Mouse (Mus musculus): ENCODE measurements at regions not wholly inside any gene's neighbourhood (a gene's known extent, or its start where the extent isn't known, plus 50 kb on each side); places are given as distances from the start of the nearest gene placed in this dataset.
A peak's percentile ranks its signal among the peaks of the same experiment; 100 is the strongest.
"Not testable (repeated sequence)": the region's sequence is repeated elsewhere in the genome, so short reads cannot be mapped to it uniquely, and the experiment has no call there.

DNA sequence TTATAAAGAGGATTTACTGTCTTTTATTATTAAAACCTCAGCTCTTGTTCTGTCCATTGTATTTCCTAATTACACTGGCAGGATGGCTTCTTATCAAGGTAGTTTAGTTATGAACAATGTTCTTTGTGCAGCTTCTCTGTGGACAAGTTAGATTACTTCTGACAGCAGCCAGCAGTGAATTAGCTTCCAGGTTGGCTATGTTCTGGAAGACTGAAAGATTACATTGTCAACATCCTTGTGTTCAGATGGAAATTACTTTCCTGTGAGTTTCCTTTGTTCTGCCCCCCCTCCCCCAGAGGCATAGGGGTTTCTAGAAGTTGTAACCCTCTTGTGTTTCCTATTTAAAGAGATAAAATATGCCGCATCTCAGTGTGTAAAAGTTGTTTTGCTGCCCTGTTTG, 846.1 kb downstream of the Car8 start:
- DNase-seq: no peak

- no peak for DNase-seq
These were observed 847.2 kb downstream of the Car8 start for GRCm38 (mm10) chr4:7391596-7391995.

DNA sequence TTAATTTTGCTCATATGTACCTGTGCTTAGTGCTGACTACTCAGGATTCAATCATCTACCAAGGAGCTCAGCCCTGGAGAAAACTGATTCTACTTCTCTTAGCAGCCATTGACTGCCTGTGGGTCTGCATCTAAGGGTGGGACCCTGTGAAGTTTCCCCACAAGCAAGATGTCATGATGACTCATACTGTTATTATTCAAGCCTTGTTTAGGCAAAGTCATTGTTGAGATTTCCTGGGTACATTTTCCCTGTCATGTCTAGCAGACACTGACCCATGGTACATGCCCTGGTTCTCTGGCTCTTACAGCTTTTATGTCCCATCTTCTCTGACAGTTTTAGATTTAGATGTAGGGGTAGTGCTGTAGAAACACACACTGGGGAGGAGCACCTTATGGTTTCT, 853.8 kb downstream of the Car8 start:
- DNase-seq: no peak

DNA sequence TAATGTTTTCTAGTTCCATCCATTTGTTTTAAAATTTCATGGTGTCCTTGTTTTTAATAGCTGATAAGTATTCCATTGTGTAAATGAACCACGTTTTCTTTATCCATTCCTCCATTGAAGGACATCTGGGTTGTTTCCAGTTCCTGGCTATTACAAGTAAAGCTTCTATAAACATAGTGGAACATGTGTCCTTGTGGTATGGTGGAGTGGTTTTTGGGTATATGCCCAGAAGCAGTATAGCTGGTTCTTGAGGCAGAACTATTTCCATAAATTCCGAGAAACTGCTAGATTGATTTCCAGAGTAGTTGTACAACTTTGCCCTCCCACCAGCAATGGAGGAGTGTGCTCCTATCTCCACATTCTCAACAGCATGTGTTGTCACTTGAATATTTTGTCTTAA, 858.8 kb downstream of the Car8 start:
- no peak for DNase-seq

DNA sequence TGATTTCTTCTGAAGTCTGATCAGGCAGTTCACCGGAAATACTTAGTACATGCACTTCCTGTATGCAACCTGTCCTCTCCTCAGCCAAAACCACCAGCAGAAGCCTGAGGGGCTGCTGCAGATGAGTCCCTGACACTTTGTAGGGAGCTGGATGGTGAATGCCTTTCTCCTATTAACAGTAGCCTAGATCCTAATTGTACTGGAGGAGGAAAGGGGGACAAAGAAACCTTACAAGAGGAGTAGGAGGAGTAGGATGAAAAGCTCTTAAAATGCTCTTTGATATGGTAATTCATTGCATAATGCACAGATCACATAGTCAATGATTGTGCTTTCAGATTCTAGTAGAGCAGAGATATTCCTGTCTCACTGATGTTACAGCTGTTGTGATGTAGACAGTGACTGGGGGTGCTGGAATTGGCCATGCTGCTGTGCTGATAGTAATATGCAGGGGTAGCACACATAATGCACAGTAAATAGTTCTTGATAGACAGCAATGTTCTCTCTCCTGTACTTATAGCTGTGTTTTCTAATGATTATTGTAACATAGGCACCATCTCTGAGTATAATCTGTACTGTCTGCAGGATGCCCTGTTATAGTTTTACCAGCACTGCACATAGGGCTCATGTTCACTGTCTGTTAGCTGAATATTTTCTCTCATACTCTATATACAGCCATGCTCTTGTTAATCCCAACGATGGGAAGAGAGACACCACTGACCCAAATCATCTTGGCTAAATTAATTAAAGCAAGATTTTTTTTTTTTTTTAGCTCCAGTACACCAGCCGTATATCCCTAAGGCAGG, 874.4 kb downstream of the Car8 start:
- no peak for DNase-seq

DNA sequence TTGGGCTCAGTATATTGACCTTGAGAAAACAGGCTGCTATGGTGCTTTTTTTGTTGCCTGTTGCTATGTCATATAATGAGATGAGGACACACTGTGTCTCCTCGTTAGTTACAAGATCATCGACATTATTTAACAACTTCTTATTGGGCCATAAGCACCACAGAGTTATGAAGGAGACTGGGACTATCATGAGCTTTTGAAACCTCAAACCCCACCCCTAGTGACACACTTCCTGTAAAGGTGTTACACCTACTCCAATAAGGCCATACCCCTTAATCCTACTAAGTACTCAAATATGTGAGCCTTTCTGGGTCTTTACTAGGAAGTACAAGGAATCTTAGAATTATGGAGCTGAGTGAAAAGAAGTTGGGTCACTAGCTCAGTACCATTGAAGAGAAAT, 875.3 kb downstream of the Car8 start:
- DNase-seq: no peak

DNA sequence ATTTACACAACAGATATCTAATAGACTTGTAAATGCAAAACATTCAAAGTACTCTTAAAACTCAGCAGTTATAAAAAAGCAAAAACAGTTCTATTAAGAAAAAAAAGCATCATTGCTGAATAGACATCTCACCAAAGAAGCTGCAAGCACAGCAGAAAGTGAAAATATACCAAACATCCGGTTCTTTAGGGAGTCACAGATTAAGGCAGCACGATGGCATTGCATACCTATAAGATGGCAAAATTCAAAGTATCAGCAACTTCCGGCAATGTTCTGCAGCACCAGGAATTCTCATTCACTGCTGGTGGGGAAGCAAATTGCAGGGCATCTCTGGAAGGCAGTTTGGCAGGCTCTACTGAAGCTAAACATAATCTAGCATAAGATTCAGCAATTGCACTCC, 882.6 kb downstream of the Car8 start:
- no peak for DNase-seq

DNA sequence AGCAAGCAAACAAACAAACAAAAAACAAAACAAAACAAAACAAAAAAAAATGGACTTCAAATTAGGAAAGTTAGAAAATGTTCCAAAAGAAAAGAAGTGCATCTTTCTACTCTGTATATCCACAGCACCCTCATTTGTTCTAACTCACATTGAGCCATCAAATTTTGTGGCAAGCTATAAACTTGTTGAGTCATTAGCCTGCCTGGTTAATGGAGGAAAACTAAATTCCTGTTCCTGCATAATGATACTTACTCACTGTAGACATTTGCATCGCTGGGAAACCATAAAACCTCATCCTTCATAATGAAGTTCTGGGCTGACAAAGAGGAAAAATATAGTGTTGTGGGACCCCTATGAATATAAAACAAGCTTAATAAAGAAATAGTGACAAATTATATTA, 891.5 kb downstream of the Car8 start:
- no peak for DNase-seq

DNA sequence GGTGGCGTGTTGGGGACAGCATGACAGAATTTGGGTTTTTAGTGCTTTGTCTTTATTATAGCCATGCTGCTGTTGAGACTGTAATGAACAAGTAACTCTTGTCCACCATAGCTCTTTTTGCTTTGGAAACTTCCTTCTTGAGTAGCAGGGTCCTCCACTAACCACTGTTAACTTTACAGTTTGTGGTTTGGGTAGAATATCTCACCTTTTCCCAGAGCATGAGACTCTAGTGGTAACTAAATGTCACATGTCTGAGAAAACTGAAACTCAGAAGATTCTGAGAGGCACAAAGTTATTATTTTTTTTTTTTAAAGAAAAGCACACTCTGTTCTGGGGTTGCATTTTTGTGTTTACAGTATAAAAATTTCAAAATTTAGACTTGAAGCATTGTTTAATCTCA, 897.7 kb downstream of the Car8 start:
- DNase-seq: no peak

- DNase-seq: no peak
These were observed 924.6 kb downstream of the Car8 start for GRCm38 (mm10) chr4:7314261-7314660.

- no peak for DNase-seq
These were observed 925.6 kb downstream of the Car8 start for GRCm38 (mm10) chr4:7313219-7313618.

DNA sequence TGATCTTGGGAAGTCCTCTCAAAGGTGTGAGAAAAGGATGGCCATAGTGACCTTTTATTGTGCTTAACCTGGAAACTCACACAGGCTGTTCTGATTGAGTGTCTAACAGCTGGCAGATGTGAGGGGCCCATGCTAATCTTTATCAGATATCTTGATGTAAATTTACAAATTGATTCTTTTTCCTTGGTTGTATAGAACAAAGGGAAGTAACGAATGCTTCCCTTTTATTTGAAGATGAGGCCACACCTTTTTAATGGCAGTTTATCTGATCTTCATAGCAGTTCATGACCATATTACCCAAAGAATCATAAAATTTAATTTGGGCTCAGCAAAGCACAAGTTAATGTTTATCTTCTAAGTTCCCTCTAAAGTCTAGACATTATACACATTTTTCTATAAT, 926.7 kb downstream of the Car8 start:
- no peak for DNase-seq

- DNase-seq: no peak
These were observed 969.8 kb downstream of the Car8 start for GRCm38 (mm10) chr4:7269047-7269446.

- no peak for DNase-seq
These were observed 982.4 kb downstream of the Car8 start for GRCm38 (mm10) chr4:7256486-7256885.

- peak; percentile 17 for DNase-seq
These were observed 985.2 kb downstream of the Car8 start for GRCm38 (mm10) chr4:7253616-7254015.

GRCm38 (mm10) chr4:7251641-7252040, 987.2 kb downstream of the Car8 start:
- no peak for DNase-seq

DNA sequence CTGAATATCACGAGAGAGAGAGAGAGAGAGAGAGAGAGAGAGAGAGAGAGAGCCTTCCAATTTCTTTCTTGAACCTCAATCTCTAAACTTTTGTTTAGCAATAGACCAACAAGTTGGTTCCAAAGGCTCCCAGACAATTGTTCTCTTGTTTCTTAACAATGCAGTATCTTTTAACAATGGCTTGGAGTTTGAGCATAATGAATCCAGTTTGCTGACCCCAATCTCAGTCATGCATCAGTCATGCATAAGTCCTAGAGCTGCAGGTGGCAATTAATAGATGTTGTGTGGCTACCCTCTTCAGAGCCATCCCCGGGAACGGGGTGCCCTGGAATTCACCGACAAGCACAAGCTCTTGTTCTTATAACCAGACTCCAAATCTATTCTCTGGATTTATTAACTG, 991.0 kb downstream of the Car8 start:
- DNase-seq: no peak

- no peak for DNase-seq
These were observed 991.6 kb downstream of the Car8 start for GRCm38 (mm10) chr4:7247244-7247643.

DNA sequence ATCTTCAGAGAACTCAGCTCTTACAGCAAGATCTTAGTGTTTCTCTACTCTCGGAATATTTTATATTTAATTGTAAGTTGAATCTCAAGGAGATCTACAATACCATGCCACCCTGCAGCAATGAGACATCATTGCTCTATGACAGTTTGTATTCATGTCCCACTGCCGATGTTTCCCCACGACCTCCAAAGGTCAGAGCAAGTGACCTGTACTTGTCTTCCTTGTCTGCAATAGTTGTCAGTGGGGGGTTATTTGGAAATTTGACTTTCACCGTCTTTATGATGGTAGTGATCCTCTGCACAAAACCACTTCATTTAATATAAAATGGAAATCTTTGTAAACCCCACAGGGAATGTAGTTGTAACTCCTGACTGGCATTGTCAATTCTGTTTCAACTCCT, 992.0 kb downstream of the Car8 start:
- no peak for DNase-seq

- DNase-seq: no peak
These were observed 993.2 kb downstream of the Car8 start for GRCm38 (mm10) chr4:7245653-7246052.

DNA sequence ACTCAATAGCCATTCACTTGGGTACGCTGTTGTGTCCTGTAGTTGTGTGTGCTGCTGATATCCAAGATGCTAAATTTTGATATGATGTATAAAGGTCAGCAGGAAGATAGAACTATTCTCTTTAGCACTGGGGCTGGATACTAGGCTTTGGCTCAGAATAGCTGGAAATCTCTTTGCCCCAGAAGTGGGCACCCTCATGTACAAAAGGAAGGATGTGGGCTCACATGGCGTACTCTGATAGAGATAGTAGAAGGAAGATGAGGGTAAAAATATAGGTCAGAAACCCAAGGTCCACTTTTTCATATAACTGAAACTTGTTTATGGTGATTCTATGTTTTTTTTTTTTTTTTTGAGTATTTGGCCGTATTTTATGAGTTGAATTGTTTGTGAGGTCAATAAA, 1001.0 kb downstream of the Car8 start:
- DNase-seq: no peak

DNA sequence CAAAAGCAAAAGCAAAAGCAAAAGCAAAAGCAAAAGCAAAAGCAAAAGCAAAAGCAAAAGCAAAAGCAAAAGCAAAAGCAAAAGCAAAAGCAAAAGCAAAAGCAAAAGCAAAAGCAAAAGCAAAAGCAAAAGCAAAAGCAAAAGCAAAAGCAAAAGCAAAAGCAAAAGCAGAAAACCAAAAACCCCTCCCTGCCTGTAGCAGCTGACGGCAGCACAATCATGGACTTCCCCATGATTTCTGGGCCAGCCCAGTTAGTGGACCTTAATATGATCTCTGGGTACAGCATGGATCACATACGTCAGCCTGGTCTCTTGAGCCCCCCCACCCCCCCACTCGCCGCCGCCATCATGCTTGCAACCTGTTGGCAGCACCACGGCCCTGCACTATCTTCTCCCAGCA, 1004.3 kb downstream of the Car8 start:
- not testable (repeated sequence) for DNase-seq

DNA sequence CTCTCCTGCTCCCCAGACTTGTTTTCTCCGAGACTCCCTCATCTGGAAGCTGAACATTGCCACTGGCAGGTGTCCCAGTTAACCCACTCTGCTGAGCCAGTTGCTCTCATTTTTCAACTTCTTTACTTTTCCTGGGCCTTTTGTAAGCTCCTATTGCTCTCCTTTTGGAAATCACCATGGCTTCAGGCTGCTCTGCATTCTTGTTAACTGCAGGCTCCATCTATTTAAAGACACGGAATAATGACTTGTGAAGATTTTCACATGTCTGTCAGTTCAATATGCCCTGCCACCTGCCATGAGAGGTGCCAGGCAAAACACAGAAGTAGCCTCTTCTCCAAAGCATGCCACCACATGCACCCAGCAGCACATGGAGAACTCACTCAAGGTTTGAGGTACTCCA, 1009.9 kb downstream of the Car8 start:
- no peak for DNase-seq

DNA sequence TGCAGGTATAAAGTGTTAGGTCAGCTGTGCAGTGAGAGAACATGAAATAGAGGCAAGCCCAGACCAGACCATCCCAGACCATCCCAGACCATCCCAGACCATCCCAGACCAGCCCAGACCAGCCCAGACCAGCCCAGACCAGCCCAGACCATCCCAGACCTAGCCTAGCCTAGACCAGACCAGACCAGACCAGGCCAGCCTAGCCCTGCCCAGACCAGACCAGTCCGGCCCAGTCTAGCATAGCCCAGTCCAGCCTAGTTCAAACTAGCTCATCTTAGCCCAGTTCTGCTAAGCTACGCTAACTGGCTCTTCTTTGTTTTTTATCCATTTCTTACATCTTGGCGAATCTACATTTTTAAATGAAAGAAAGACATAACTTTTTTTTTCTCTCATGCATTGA, 1015.9 kb downstream of the Car8 start:
- no peak for DNase-seq

- DNase-seq: no peak
These were observed 1018.4 kb downstream of the Car8 start for GRCm38 (mm10) chr4:7220426-7220825.

Measured in right cerebral cortex, postnatal 25 days (tissue).